Mouse (Mus musculus) frontal cortex, adult 2 months (tissue): Measurements from ENCODE around the gene Sptbn4. TPM values are rescaled to one million over a fixed set of nuclear protein-coding genes. Genes with fewer than 3 reads are reported as not detected.

Experiments
- DNase-seq, 2 experiments: peaks; one replicate each; pipeline ENCODE4 v3.0.0; 2022; ENCODE audit warnings: low spot score in 1 of 2; ENCODE audit errors: extremely low spot score in 1 of 2
- polyA plus RNA-seq: library from polyadenylated mRNA; depleted of rRNA; stranded (reverse); fragments of >200 nt; gene quantifications from 2 replicates; pipeline ENCODE4 v1.2.3, GENCODE M21; 2012

Gene Sptbn4
- polyA plus RNA-seq, 1 experiment, result 135 TPM

DNA sequence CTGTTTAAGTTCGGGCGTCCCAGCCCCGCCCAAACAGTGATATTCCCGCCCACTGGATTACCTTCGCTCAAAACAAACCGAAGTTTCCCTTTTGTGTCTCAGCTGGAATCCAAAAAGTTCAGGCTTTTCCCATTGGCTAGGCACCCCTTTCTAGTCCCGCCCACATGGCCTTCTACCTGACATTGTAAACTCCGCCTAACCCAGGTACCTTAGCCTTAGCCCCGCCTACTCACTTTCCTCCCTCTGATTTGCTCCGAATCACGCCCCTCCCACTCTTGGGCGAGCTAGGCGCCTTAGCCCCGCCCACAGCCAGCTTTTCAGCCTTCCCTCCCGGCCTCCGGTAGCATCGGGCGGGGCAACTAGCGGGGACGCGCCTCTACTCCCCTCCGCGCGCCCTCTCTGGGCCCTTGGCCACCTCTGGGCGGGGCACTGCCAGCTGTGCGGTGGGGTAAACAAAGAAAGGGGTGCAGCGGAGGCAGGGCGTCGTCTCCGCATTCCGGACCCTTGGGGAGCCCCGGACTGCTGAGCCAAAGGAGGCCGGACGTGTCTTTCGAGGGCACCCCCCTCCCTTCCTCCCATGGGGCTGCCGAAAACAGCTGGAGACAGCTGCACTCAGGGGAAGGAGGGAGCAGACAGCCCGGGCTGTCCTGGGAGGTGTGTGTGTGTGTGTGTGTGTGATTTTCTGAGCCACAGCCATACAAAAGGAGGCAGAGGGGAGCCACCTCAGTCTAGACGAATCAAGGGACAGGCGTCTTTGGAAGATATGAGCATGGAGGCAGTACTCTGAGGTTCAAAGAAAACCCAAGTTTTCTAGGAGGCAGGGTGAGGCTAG is 116.6 kb downstream of the Sptbn4 start:
- peak; percentile 53 to 68 for DNase-seq

GRCm38 (mm10) chr7:27329981-27330380 is 117.5 kb downstream of the Sptbn4 start:
- no peak for DNase-seq

DNA sequence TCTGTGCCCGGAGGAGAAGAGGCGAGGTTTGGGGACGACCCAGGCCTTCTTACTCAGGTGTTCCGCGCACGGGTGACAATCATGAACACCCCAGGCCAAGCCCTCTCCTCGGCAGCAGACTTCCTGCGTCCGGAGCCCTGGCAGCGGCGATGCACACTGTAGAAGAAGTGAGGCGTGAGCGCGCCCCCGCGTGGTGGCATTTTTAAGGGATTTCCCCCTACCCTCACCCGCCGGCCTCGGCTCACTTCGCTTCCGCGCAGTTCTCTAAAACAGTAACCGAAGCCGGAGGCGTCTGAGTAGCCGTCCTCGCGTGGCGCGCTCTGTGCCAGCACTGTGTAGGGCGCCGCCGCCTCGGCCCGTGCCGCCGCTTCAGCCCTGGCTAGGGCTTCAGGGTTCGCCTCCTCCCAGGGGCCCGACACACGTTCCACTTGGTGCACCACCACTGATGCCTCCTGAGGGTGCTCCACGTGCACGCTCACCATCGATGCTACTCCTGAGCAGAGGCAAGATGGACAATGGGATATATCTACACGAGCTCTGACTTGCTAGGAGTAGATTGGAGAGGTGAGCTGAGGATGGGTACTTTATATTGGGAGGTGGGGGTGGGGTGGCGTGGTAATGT is 118.0 kb downstream of the Sptbn4 start:
- peak in 1 of 2 experiments; percentile 87 for DNase-seq

- no peak for DNase-seq
Observed at GRCm38 (mm10) chr7:27328648-27329047, 118.8 kb downstream of the Sptbn4 start.

DNA sequence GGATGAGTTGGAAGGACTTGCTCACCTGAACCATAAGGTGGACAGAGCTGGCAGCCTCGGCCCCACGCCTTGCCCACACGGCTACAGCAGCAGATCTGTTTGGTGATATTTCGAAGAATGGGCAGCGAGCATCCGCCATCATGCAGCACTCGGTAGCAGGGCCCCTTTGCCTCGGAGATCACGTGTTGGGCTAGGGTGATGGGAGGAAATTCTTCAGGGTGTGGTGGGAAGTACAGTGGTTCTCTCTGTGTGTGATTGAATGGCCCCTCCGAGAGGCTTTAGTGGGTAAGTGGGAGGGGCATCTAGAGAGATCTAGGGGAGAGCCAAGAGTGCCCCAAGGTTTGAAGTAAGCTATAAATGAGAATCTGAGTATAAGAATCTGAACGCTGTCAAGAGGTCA is 119.3 kb downstream of the Sptbn4 start:
- no peak for DNase-seq

GRCm38 (mm10) chr7:27327500-27327899 is 120.0 kb downstream of the Sptbn4 start:
- no peak for DNase-seq

- DNase-seq, result no peak
Observed at GRCm38 (mm10) chr7:27326101-27326880, 121.2 kb downstream of the Sptbn4 start.

- no peak for DNase-seq
Observed at GRCm38 (mm10) chr7:27325697-27326096, 121.8 kb downstream of the Sptbn4 start.

DNA sequence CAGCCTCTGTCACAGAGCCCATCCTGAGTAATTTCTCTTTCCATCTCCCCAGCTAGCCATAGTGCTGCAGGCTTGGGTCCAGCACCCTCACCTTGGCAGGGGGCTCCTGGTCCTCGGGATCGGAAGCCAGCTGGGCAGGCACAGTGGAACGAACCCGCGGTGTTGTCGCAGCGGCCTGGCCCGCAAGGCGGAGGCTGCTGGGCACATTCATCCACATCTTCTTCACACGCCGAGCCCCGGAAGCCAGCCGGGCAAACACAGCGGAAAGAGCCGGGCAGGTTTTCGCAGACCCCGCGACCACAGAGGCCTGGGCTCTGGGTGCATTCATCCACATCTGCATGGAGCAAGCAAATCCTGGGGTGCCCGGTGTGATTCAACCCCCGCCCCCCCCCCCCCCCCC is 122.6 kb downstream of the Sptbn4 start:
- DNase-seq, result no peak

GRCm38 (mm10) chr7:27324161-27324560 is 123.3 kb downstream of the Sptbn4 start:
- DNase-seq, result no peak

DNA sequence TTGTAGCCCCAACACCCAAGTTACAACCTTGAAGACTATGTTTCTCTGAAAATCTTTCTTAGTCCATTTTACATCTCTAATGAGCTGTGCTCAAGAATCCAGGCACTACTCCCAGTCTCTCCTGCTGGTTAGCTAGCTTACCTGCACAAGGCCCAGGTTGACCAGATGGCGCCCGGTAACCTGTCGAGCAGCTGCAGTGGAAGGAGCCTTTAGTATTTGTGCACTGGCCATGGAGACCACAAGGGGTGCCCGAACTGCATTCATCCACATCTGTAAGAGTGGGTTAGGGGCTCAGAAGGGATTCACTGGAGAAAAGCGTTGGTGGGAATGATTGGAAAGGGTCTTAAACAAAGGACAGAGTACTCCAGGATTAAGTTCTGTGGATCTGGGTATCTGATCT is 124.5 kb downstream of the Sptbn4 start:
- no peak for DNase-seq

DNA sequence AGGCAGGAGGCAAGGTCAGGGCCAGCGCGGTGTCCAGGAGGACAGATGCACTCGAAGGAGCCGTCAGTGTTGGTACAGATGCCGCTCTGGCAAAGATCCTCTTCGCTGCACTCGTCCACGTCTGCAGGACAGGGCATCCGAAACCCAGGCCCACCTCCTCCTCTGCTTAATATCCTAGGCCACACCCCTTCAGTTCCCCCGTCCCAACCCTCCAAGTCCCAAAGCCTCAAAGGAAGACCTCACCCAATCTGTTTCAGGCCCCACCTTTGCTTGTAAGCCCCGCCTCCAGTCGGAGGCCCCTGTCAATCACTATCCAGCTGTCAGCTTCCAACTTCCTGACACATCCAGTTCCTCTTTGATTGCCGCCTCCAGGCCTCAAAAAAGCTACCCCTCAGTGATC is 125.2 kb downstream of the Sptbn4 start:
- DNase-seq, result no peak

GRCm38 (mm10) chr7:27319411-27319810 is 128.1 kb downstream of the Sptbn4 start:
- DNase-seq, result no peak

GRCm38 (mm10) chr7:27315958-27316357 is 131.5 kb downstream of the Sptbn4 start:
- DNase-seq, result no peak

GRCm38 (mm10) chr7:27314393-27314792 is 133.1 kb downstream of the Sptbn4 start:
- DNase-seq, result no peak

DNA sequence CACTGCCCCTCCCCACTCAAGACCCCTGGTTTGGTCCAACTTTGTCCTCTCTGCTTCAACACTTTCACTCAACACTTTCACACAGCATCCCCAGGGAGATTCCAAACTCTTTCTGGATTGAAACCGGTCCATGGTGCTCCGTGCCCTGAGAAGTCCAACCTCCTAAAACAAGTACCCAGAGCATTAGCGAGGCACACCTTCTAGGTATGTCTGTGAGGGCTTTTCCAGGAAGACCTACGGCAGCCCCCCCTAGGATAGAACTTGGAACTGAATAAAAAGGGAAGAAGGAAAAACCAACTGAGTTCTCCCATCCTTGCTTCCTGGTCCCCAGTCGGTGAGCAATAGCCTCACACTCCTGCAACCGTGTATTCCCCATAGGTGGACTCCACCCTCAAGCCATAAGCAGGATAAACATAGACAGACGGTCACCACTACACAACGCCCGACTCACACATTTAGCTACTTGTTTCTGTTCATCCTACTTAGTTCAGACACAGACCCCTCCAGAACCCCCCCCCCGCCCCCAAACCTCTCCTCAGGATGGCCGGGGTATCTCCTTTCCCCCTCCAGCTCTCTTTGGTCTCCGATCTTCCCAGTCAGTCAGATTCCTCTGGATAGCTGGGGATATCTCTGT is 135.7 kb downstream of the Sptbn4 start:
- DNase-seq, result no peak

DNA sequence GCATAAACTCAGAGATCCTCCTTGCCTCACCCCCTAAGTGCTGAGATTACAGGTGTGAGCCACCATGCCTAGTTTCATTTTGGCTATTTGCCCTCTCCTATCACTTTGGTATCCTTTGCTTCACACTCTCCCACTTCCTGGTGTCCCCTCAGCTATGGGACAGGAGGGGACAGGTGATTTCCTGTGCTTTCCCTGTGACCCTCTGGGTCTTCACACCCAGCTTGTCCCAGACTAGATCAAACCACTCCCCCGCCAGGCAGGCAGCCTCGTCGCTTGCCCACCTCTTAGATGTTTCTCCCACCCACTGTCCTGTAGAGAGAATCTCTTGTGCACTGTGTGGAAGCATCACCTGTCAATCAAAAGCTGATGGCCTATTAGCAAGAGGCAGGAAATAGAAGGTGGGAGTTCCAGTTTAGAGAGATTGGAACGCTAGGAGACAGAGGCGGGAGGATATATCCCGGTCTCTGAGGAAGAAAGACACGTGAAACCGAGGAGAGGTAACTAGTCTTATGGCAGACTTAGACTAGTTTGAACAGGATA is 136.4 kb downstream of the Sptbn4 start:
- DNase-seq, result no peak

DNA sequence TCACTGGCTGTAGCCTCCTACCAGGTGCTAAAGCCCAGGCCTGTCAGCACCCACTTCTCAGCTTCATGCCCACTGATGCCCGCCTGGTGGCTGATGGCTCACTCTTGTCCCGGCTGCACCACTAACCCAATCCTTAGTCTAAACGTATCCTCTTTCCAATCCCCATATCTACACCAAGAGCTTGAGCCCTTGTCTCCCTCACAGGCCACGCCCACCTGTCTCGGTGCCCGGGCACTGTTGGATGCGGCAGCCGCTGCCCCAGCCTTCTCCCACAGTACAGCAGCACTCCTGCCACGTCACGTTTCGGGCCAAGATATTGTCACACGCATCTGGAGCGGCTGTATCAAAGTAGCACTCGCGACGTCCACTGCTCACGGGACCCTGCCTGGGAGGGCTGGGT is 137.2 kb downstream of the Sptbn4 start:
- no peak for DNase-seq

DNA sequence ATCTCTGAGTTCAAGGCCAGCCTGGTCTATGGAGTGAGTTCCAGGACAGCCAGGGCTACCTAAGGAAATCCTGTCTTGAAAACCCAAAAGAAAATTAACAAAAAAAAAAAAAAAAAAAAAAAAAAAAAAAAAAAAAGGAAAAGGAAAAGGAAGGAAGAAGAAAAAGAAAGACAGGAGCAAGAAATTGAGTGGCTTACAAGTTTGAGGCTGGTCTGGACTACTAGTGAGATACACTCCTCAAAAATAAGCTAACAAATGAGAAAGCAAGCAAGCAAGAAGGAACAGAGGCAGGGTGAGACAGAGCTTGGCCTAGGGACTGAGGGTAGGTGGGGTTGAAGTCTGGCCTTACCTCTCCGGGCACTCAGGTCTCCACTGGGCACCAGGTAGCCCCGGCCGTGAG is 137.7 kb downstream of the Sptbn4 start:
- no peak for DNase-seq

- no peak for DNase-seq
Observed at GRCm38 (mm10) chr7:27308821-27309549, 138.5 kb downstream of the Sptbn4 start.
